Mouse (Mus musculus) liver, embryonic 14.5 days (tissue): ENCODE measurements at regions not wholly inside any gene's neighbourhood (a gene's known extent, or its start where the extent isn't known, plus 50 kb on each side); places are given as distances from the start of the nearest gene placed in this dataset.

Source experiments
- ATAC-seq: fragments of 200-750 bp; cut with Nextera tagmentation; 2 replicates; pipeline ENCODE4 v1.8.0; 2017; ENCODE audit warnings: moderate number of reproducible peaks, mild to moderate bottlenecking, moderate library complexity; ENCODE audit not compliant: insufficient read depth
- DNase-seq, 3 experiments: peaks; one replicate each; pipeline ENCODE4 v3.0.0-alpha.2; 2012 to 2013; ENCODE audit warnings: low read depth in 3 of 3, low spot score in 3 of 3
- H3K27ac ChIP-seq: fragments of 300-500 bp; sonication (generic); 2 replicates; pipeline ENCODE4 v1.5.1; 2014; ENCODE audit warnings: moderate library complexity, mild to moderate bottlenecking, control low read depth, inconsistent platforms
- H3K27me3 ChIP-seq: fragments of 300-500 bp; sonication (generic); 2 replicates; pipeline ENCODE4 v1.6.1; 2014; ENCODE audit warnings: mild to moderate bottlenecking, low read length, moderate library complexity; ENCODE audit not compliant: control insufficient read depth, insufficient read depth
- H3K36me3 ChIP-seq: fragments of 300-500 bp; sonication (generic); replicated peaks from 2 replicates; pipeline ENCODE4 v1.6.1; 2014; ENCODE audit warnings: low read depth; ENCODE audit not compliant: control insufficient read depth, insufficient read depth
- H3K4me1 ChIP-seq, 2 experiments: fragments of 200-500 bp in 1 of 2; fragments of 300-500 bp in 1 of 2; sonication (generic) in 1 of 2; replicated peaks; 2 replicates each; pipeline ENCODE4 v1.6.1; 2012 to 2014; ENCODE audit warnings: antibody characterized with exemption in 1 of 2, inconsistent platforms in 1 of 2, low read length in 1 of 2; ENCODE audit not compliant: control insufficient read depth in 2 of 2, insufficient read depth in 2 of 2
- H3K4me2 ChIP-seq: fragments of 300-500 bp; sonication (generic); 2 replicates; pipeline ENCODE4 v1.6.1; 2014; ENCODE audit warnings: low read depth, mild to moderate bottlenecking, control low read depth, moderate library complexity
- H3K4me3 ChIP-seq, 2 experiments: fragments of 200-500 bp in 1 of 2; fragments of 300-500 bp in 1 of 2; sonication (generic) in 1 of 2; 2 replicates each; pipeline ENCODE4 v1.5.1; 2012 to 2014; ENCODE audit warnings: low read depth in 2 of 2, low read length in 2 of 2, mild to moderate bottlenecking in 2 of 2, control low read depth in 1 of 2, inconsistent platforms in 1 of 2, moderate library complexity in 1 of 2; ENCODE audit not compliant: insufficient read depth in 1 of 2
- H3K9ac ChIP-seq: fragments of 300-500 bp; sonication (generic); replicated peaks from 2 replicates; pipeline ENCODE4 v1.6.1; 2014; ENCODE audit warnings: mild to moderate bottlenecking, control low read depth, moderate library complexity
- H3K9me3 ChIP-seq: fragments of 300-500 bp; sonication (generic); 2 replicates; pipeline ENCODE4 v1.6.1; 2016; ENCODE audit warnings: low read length, mixed read lengths; ENCODE audit not compliant: control insufficient read depth
- CTCF ChIP-seq: IDR thresholded peaks from 2 replicates; pipeline ENCODE4 v1.5.1; 2016; ENCODE audit warnings: antibody characterized with exemption, low read depth, control low read depth
- EP300 ChIP-seq: IDR thresholded peaks from 2 replicates; pipeline ENCODE4 v1.6.1; 2016; ENCODE audit warnings: antibody characterized with exemption, low read depth
- WGBS: fragments of 180-500 bp; shearing (Covaris S2); extraction: QIAGEN DNeasy Blood & Tissue Kit; methylation state at CpG from one replicate; pipeline ENCODE4 v1.1.7; 2014; ENCODE audit not compliant: insufficient replicate concordance; 5-methylcytosine and 5-hydroxymethylcytosine counted together

- ATAC-seq (no peak), DNase-seq (no peak)
- Histone ChIP-seq H3K27me3 (no peaks in the 10 kb centered on the region), H3K9me3 (no peaks in the 10 kb centered on the region), H3K36me3 (no peaks in the 10 kb centered on the region), H3K4me2 (no peak overlapping the region), H3K4me1 (no peaks in the 10 kb centered on the region), H3K9ac (no peak overlapping the region), H3K27ac (no peak overlapping the region), H3K4me3 (no peak overlapping the region)
- TF ChIP-seq EP300 (no peak), CTCF (no peak)
- WGBS: 42% methylated on average over 5 of the region's 5 CpGs
Measured at GRCm38 (mm10) chr7:124974870-124975488, 469.5 kb upstream of the Kdm8 start.

- ATAC-seq (no peak), DNase-seq (no peak)
- Histone ChIP-seq H3K9ac (no peak overlapping the region), H3K9me3 (peaks cover 2% of the 10 kb centered on the region; the same call in 1 of the 2 replicates), H3K27ac (no peak overlapping the region), H3K4me1 (no peaks in the 10 kb centered on the region), H3K4me2 (no peak overlapping the region), H3K27me3 (no peaks in the 10 kb centered on the region), H3K36me3 (no peaks in the 10 kb centered on the region), H3K4me3 (no peak overlapping the region)
- 42% methylated on average over 5 of the region's 5 CpGs for WGBS
- TF ChIP-seq EP300 (no peak), CTCF (no peak)
Measured at GRCm38 (mm10) chr7:124989456-124989855, 455.0 kb upstream of the Kdm8 start.

- TF ChIP-seq EP300 (no peak), CTCF (no peak)
- DNase-seq (no peak), ATAC-seq (no peak)
- Histone ChIP-seq H3K4me3 (no peak overlapping the region), H3K9me3 (peaks cover 2% of the 10 kb centered on the region; the same call in 1 of the 2 replicates), H3K4me2 (no peak overlapping the region), H3K4me1 (no peaks in the 10 kb centered on the region), H3K27ac (no peak overlapping the region), H3K9ac (no peak overlapping the region), H3K36me3 (no peaks in the 10 kb centered on the region), H3K27me3 (no peaks in the 10 kb centered on the region)
- 49% methylated on average over 13 of the region's 13 CpGs for WGBS
Measured at GRCm38 (mm10) chr7:124990695-124991094, 453.8 kb upstream of the Kdm8 start.

GRCm38 (mm10) chr7:124996538-124996937 is 447.9 kb upstream of the Kdm8 start:
- ATAC-seq (no peak), DNase-seq (no peak)
- TF ChIP-seq EP300 (no peak), CTCF (no peak)
- H3K4me2 ChIP-seq: no peak overlapping the region
- H3K4me1 ChIP-seq: no peaks in the 10 kb centered on the region
- H3K27me3 ChIP-seq: no peaks in the 10 kb centered on the region
- H3K36me3 ChIP-seq: no peaks in the 10 kb centered on the region
- H3K27ac ChIP-seq: no peak overlapping the region
- H3K4me3 ChIP-seq: no peak overlapping the region
- 59% methylated on average over 1 of the region's 1 CpGs for WGBS
- no peak overlapping the region for H3K9ac ChIP-seq
- no peaks in the 10 kb centered on the region for H3K9me3 ChIP-seq

GRCm38 (mm10) chr7:125000669-125001068 is 443.8 kb upstream of the Kdm8 start:
- H3K4me1 ChIP-seq: no peaks in the 10 kb centered on the region
- no peak overlapping the region for H3K4me2 ChIP-seq
- DNase-seq (no peak), ATAC-seq (no peak)
- H3K27ac ChIP-seq: no peak overlapping the region
- no peak overlapping the region for H3K4me3 ChIP-seq
- TF ChIP-seq CTCF: no peak
- no peak for TF ChIP-seq EP300
- H3K9ac ChIP-seq: no peak overlapping the region
- H3K9me3 ChIP-seq: no peaks in the 10 kb centered on the region
- no peaks in the 10 kb centered on the region for H3K36me3 ChIP-seq
- H3K27me3 ChIP-seq: no peaks in the 10 kb centered on the region
